Mouse (Mus musculus) CD4-positive naive resting alpha-beta T cell, adult 57 days (primary cell): ENCODE results near the gene Slc35b1. TPM values are rescaled to one million over a fixed set of nuclear protein-coding genes. Genes with fewer than 3 reads are reported as not detected.

ENCODE experiments used
- total RNA-seq: library from RNA; stranded (reverse); gene quantifications from one replicate; pipeline ENCODE4 v1.2.4, GENCODE M21; 2023

The Slc35b1 gene
- 63.4 TPM for total RNA-seq

DNA sequence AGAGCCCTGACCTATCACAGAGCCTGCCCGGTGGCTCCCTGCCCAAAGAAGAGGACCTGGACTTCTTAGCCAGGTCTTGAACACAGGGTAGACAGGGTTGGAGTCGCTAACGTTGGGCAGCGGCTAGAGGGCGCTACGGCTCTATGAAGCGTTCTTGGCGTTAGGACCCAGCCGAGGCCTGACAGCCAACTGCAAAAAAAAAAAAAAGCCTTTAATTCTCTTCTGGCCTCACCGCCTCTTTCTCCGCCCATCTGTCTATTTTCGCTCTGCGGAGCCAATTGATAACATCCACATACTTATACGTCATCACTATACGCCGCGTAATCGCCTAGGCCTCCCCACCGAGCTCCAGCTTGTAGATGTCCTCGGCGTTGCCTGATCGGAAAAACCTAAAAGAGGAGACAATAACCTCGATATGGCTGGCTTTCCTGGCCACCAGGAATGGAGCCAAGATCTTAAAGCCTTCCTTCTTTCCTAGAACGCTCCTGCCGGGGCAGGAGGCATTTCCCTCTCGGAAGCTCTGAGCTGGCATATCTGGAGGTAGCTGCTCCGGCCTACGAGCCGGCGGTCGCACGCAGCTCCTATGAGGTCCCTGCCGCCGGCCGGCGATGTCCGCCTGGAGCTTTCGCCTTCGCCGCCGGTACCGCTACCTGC is at the start of gene Slc35b1:
Gene Slc35b1, plus strand, starts transcription at position 374 of the 654 bp plus-strand sequence.

DNA sequence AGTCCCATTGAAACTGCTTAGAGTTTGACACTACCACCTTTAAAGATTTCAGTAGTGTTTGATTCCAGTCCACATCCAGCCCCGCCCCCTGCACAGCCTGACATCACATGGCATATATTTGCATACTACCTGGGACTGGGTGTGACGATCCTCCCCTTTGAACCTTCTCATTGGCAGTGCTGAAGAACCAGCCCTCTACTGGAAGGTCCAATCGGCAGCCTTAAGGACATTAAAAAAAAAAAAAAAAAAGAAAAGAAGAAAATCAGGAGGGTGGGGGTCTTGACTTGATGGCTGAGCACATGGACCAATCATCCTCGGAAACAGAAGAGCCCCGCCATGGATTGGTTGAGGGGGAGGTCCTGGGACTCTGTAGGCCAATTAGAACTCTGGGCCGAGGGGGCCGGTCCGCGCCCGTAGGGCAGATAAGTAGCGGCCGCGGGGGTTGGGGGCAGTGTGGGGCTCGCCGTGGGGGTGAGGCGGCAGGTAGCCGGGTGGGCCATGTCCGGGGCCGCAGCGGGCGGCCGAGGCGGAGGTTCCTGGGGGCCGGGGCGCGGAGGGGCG is 47.8 kb upstream of the Slc35b1 start, which contains the start of gene Fam117a:
Gene Fam117a, plus strand, starts transcription at position 451 of the 561 bp plus-strand sequence.

DNA sequence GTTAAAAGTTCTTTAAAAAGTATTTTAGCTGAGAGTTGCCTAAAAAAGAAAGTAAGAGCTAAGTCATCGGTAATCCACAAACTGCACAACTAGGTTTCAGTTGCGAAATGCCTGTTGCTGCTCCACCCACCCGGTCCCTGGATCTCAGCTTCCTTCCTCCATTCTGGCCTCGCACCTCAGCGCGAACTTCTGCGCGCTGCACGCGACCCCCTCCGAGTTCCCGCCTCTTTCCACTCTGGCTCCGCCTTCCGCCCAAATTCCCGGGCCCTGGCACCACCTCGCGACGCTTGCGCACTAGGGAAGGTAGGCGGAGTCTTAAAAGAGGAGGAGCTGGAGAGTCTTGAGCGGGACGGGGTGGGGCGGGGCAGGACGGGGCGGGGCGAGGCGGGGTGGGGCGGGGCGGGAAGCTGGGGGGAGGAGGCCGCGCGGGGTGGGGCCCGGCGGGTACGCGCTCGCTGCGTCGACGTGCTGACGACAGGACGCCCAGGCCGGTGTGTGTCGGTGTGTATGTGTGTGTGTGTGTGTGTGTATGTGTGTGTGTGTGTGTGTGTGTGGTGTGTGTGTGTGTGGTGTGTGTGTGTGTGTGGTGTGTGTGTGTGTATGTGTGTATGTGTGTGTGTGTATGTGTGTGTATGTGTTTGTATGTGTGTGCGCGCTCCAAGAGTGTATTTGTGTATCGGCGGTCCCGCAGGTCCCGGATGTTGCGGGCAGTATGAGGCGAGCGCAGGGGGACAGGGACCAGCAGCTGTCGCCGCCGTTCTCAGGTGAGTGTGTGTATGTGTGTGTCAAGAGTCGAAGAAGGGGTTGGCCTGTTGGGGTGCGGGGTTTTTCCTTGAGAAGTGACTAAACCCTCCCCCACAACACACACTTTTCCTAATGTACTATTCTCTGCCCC is 29.4 kb downstream of the Slc35b1 start, which contains the start of gene Spop:
Gene Spop, plus strand, starts transcription at position 440 of the 895 bp plus-strand sequence.

Other genes with a start within 250 kb of the Slc35b1 start
- gene Dlx4, start 238.4 kb upstream of the Slc35b1 start, total RNA-seq, result not detected
- not detected for gene Tac4, start 123.2 kb upstream of the Slc35b1 start, total RNA-seq
- 112 TPM for gene Kat7, start 74.4 kb upstream of the Slc35b1 start, total RNA-seq
- gene Fam117a, start 47.7 kb upstream of the Slc35b1 start, total RNA-seq, result 82.5 TPM
- 98.4 TPM for gene Spop, start 29.4 kb downstream of the Slc35b1 start, total RNA-seq
- not detected for gene Nxph3, start 129.9 kb downstream of the Slc35b1 start, total RNA-seq
- gene Ngfr, start 203.0 kb downstream of the Slc35b1 start, total RNA-seq, result not detected